Mouse (Mus musculus): ENCODE data around the gene Anxa9. TPM values are rescaled to one million over a fixed set of nuclear protein-coding genes. Genes with fewer than 3 reads are reported as not detected.

Anxa9 gene
- total and polyA plus RNA-seq, 2 experiments, result 0.55 to 0.91 TPM

GRCm38 (mm10) chr3:95250361-95250760, 56.6 kb downstream of the Anxa9 start:
- Histone ChIP-seq H3K9ac (ENCODE audit: low read depth, low read length) (no peak overlapping the region), H3K4me1 (ENCODE audit: control insufficient read depth, insufficient read depth, low read length) (no peaks in the 10 kb centered on the region), H3K79me2 (ENCODE audit: control insufficient read depth, insufficient read depth, low read length) (no peaks in the 10 kb centered on the region), H3K36me3 (ENCODE audit: control insufficient read depth, insufficient read depth, low read length) (peaks cover 3% of the 10 kb centered on the region; the same call in 1 of the 2 replicates), H3K27me3 (ENCODE audit: control insufficient read depth, insufficient read depth, low read length) (no peaks in the 10 kb centered on the region), H3K27ac (replicated peaks; ENCODE audit: insufficient read depth, low read depth, low read length) (no peak overlapping the region), H3K4me3 (ENCODE audit: insufficient read depth, low read depth, low read length) (no peak overlapping the region)
- DNase-seq (ENCODE audit: extremely low read depth, low read depth, low spot score), result no peak
- 91% methylated on average over 5 of the region's 5 CpGs for WGBS
- no peak for TF ChIP-seq POLR2A (IDR thresholded peaks at IDR 0.05; ENCODE audit: extremely low read depth, insufficient read depth, low read length)
- TF ChIP-seq CTCF (IDR thresholded peaks at IDR 0.05; ENCODE audit: low read depth, low read length), result no peak

- TF ChIP-seq POLR2A (IDR thresholded peaks at IDR 0.05; ENCODE audit: extremely low read depth, insufficient read depth, low read length), result no peak
- TF ChIP-seq CTCF (IDR thresholded peaks at IDR 0.05; ENCODE audit: low read depth, low read length), result no peak
- Histone ChIP-seq H3K4me1 (ENCODE audit: control insufficient read depth, insufficient read depth, low read length) (no peaks in the 10 kb centered on the region), H3K27me3 (ENCODE audit: control insufficient read depth, insufficient read depth, low read length) (no peaks in the 10 kb centered on the region), H3K79me2 (ENCODE audit: control insufficient read depth, insufficient read depth, low read length) (no peaks in the 10 kb centered on the region), H3K9ac (ENCODE audit: low read depth, low read length) (no peak overlapping the region), H3K36me3 (ENCODE audit: control insufficient read depth, insufficient read depth, low read length) (no peaks in the 10 kb centered on the region), H3K4me3 (ENCODE audit: insufficient read depth, low read depth, low read length) (no peak overlapping the region), H3K27ac (replicated peaks; ENCODE audit: insufficient read depth, low read depth, low read length) (no peak overlapping the region)
- WGBS, result 70% methylated on average over 1 of the region's 1 CpGs
- DNase-seq (ENCODE audit: extremely low read depth, low read depth, low spot score), result no peak
Observed at GRCm38 (mm10) chr3:95247660-95248336, 59.2 kb downstream of the Anxa9 start.

DNA sequence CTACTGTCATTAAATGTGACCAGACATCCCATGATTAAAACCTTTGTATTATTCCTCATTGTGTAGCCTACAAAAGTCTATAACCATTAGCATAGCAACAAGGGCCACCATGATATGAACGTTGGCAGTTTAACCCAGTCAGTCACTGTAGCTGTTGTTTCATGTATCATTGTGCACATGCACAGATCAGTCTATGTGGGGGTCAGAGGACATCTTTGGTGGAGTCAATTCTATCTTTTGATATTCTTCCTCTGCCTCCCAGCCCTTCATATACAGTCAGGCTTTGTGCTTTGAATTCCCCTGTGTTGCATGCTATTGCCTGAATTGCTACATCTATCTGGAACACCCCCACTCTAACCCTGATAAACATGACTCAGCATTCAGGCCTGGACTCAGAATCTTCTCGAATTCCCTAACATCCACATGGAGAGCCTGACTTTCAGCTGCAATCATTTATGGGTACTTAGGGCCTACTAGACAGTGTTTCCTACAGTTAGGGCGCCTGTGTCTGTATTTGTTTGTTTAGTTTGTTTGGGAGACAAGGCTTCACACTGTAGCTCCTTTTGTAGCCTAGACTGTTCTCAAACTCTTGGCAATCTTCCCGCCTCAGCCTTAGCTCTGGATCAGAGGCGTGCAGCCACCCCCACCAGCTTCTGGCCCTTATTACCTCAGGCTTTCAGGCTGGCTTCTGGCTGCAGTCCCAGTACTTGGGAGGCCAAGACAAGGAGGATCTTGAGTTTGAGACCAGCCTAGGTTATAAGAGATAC, 60.3 kb downstream of the Anxa9 start:
- Histone ChIP-seq H3K79me2 (ENCODE audit: control insufficient read depth, insufficient read depth, low read length) (no peaks in the 10 kb centered on the region), H3K27ac (replicated peaks; ENCODE audit: insufficient read depth, low read depth, low read length) (no peak overlapping the region), H3K9ac (ENCODE audit: low read depth, low read length) (no peak overlapping the region), H3K4me1 (ENCODE audit: control insufficient read depth, insufficient read depth, low read length) (no peaks in the 10 kb centered on the region), H3K4me3 (ENCODE audit: insufficient read depth, low read depth, low read length) (no peak overlapping the region), H3K27me3 (ENCODE audit: control insufficient read depth, insufficient read depth, low read length) (no peaks in the 10 kb centered on the region), H3K36me3 (ENCODE audit: control insufficient read depth, insufficient read depth, low read length) (no peaks in the 10 kb centered on the region)
- TF ChIP-seq POLR2A (IDR thresholded peaks at IDR 0.05; ENCODE audit: extremely low read depth, insufficient read depth, low read length) (no peak), CTCF (IDR thresholded peaks at IDR 0.05; ENCODE audit: low read depth, low read length) (no peak)
- WGBS, result 70% methylated on average over 5 of the region's 5 CpGs
- no peak for DNase-seq (ENCODE audit: extremely low read depth, low read depth, low spot score)

Other genes starting within 250 kb of the Anxa9 start
- gene Pip5k1a, start 200.2 kb downstream of the Anxa9 start, total RNA-seq (2014; rRNA removed), result 4.5 and 5.6 TPM in 2 replicates
- 5.2 and 6.7 TPM in 2 replicates for gene Pip5k1a, start 200.2 kb downstream of the Anxa9 start, polyA plus RNA-seq (2012; rRNA removed)
- 9.9 and 12.7 TPM in 2 replicates for gene Vps72, start 196.2 kb downstream of the Anxa9 start, total RNA-seq (2014; rRNA removed)
- 25.1 and 27.4 TPM in 2 replicates for gene Vps72, start 196.2 kb downstream of the Anxa9 start, polyA plus RNA-seq (2012; rRNA removed)
- 0.65 TPM in 1 of 2 replicates, not detected in the other for gene Tmod4, start 182.7 kb downstream of the Anxa9 start, total RNA-seq (2014; rRNA removed)
- gene Tmod4, start 182.7 kb downstream of the Anxa9 start, polyA plus RNA-seq (2012; rRNA removed), result 0.25 TPM in 1 of 2 replicates, not detected in the other
- 12.6 and 13.3 TPM in 2 replicates for gene Scnm1, start 173.2 kb downstream of the Anxa9 start, total RNA-seq (2014; rRNA removed)
- 15.2 and 17.7 TPM in 2 replicates for gene Scnm1, start 173.2 kb downstream of the Anxa9 start, polyA plus RNA-seq (2012; rRNA removed)
- 7.0 and 7.9 TPM in 2 replicates for gene Lysmd1, start 173.1 kb downstream of the Anxa9 start, total RNA-seq (2014; rRNA removed)
- 6.1 and 6.5 TPM in 2 replicates for gene Lysmd1, start 173.1 kb downstream of the Anxa9 start, polyA plus RNA-seq (2012; rRNA removed)
- 2.3 and 2.8 TPM in 2 replicates for gene Tnfaip8l2, start 164.8 kb downstream of the Anxa9 start, total RNA-seq (2014; rRNA removed)
- 2.7 and 4.0 TPM in 2 replicates for gene Tnfaip8l2, start 164.8 kb downstream of the Anxa9 start, polyA plus RNA-seq (2012; rRNA removed)
- 0.65 and 1.1 TPM in 2 replicates for gene Sema6c, start 146.7 kb downstream of the Anxa9 start, total RNA-seq (2014; rRNA removed)
- 2.1 and 2.9 TPM in 2 replicates for gene Sema6c, start 146.7 kb downstream of the Anxa9 start, polyA plus RNA-seq (2012; rRNA removed)
- gene Gabpb2, start 89.3 kb downstream of the Anxa9 start, total RNA-seq (2014; rRNA removed), result 13.7 and 17.6 TPM in 2 replicates
- gene Gabpb2, start 89.3 kb downstream of the Anxa9 start, polyA plus RNA-seq (2012; rRNA removed), result 4.4 and 6.1 TPM in 2 replicates
- gene Cdc42se1, start 78.4 kb downstream of the Anxa9 start, total RNA-seq (2014; rRNA removed), result 8.9 and 12.3 TPM in 2 replicates
- 12.4 and 13.1 TPM in 2 replicates for gene Cdc42se1, start 78.4 kb downstream of the Anxa9 start, polyA plus RNA-seq (2012; rRNA removed)
- 0.81 and 0.83 TPM in 2 replicates for gene Mllt11, start 75.0 kb downstream of the Anxa9 start, total RNA-seq (2014; rRNA removed)
- gene Mllt11, start 75.0 kb downstream of the Anxa9 start, polyA plus RNA-seq (2012; rRNA removed), result 0.81 and 1.4 TPM in 2 replicates
- 0.09 TPM in 1 of 2 replicates, not detected in the other for gene Gm128, start 65.6 kb downstream of the Anxa9 start, total RNA-seq (2014; rRNA removed)
- gene Gm128, start 65.6 kb downstream of the Anxa9 start, polyA plus RNA-seq (2012; rRNA removed), result 0.06 TPM in 1 of 2 replicates, not detected in the other
- 0.07 TPM in 1 of 2 replicates, not detected in the other for gene Bnipl, start 56.0 kb downstream of the Anxa9 start, total RNA-seq (2014; rRNA removed)
- gene Bnipl, start 56.0 kb downstream of the Anxa9 start, polyA plus RNA-seq (2012; rRNA removed), result 0.16 TPM in 1 of 2 replicates, not detected in the other
- 56.6 and 63.6 TPM in 2 replicates for gene Mindy1, start 25.8 kb downstream of the Anxa9 start, total RNA-seq (2014; rRNA removed)
- 122 and 137 TPM in 2 replicates for gene Mindy1, start 25.8 kb downstream of the Anxa9 start, polyA plus RNA-seq (2012; rRNA removed)
- gene Prune1, start 25.1 kb downstream of the Anxa9 start, total RNA-seq (2014; rRNA removed), result 7.6 and 7.8 TPM in 2 replicates
- 11.3 and 12.8 TPM in 2 replicates for gene Prune1, start 25.1 kb downstream of the Anxa9 start, polyA plus RNA-seq (2012; rRNA removed)
- gene Cers2, start 7.6 kb upstream of the Anxa9 start, total RNA-seq (2014; rRNA removed), result 283 and 284 TPM in 2 replicates
- 266 and 271 TPM in 2 replicates for gene Cers2, start 7.6 kb upstream of the Anxa9 start, polyA plus RNA-seq (2012; rRNA removed)
- gene Setdb1, start 50.0 kb upstream of the Anxa9 start, total RNA-seq (2014; rRNA removed), result 13.3 and 15.7 TPM in 2 replicates
- 6.3 and 8.6 TPM in 2 replicates for gene Setdb1, start 50.0 kb upstream of the Anxa9 start, polyA plus RNA-seq (2012; rRNA removed)
- not detected in 2 replicates for gene 4930558C23Rik, start 95.7 kb upstream of the Anxa9 start, total RNA-seq (2014; rRNA removed)
- not detected in 2 replicates for gene 4930558C23Rik, start 95.7 kb upstream of the Anxa9 start, polyA plus RNA-seq (2012; rRNA removed)
- gene Arnt, start 127.2 kb upstream of the Anxa9 start, total RNA-seq (2014; rRNA removed), result 23.6 and 24.3 TPM in 2 replicates
- 14.2 and 20.8 TPM in 2 replicates for gene Arnt, start 127.2 kb upstream of the Anxa9 start, polyA plus RNA-seq (2012; rRNA removed)
- gene Ctsk, start 192.1 kb upstream of the Anxa9 start, total RNA-seq (2014; rRNA removed), result 0.81 and 1.3 TPM in 2 replicates
- gene Ctsk, start 192.1 kb upstream of the Anxa9 start, polyA plus RNA-seq (2012; rRNA removed), result 0.09 and 0.60 TPM in 2 replicates
- gene Ctss, start 219.6 kb upstream of the Anxa9 start, total RNA-seq (2014; rRNA removed), result 60.6 and 77.4 TPM in 2 replicates
- gene Ctss, start 219.6 kb upstream of the Anxa9 start, polyA plus RNA-seq (2012; rRNA removed), result 9.1 and 13.5 TPM in 2 replicates

Data from liver, adult 2 months (tissue).